Mouse (Mus musculus) neutrophil, adult 83 days (primary cell): ENCODE measurements around the gene Lpin2. TPM values are rescaled to one million over a fixed set of nuclear protein-coding genes. Genes with fewer than 3 reads are reported as not detected.

Experiments used
- total RNA-seq, 2 experiments: library from RNA; stranded (reverse); gene quantifications; one replicate each; pipeline ENCODE4 v1.2.4; 2023

The Lpin2 gene
- 10 to 100 TPM; 60.6 to 78.9 TPM for total RNA-seq

GRCm38 (mm10) chr17:71182211-71182721 is at the start of gene Lpin2:
Lpin2 (plus strand) TSS chr17:71182560.

Other genes with a start within 250 kb of the Lpin2 start
- gene Myom1, start 179.9 kb upstream of the Lpin2 start, total RNA-seq = 1 to 10 TPM; 1.6 to 2.8 TPM
- gene Myl12a, start 179.7 kb upstream of the Lpin2 start, total RNA-seq = 100 to 1,000 TPM; 368 to 380 TPM
- gene Emilin2, start 129.4 kb downstream of the Lpin2 start, total RNA-seq = 100 to 1,000 TPM; 200 to 228 TPM